ENCODE assay signal across 14 mouse cellular contexts in genomic region chr10:117023693-117024092, GRCm38 (mm10). TPM values are rescaled to one million over a fixed set of nuclear protein-coding genes. Genes with fewer than 3 reads are reported as not detected.
DNase-seq lines count a peak whose midpoint lies in the region; ATAC-seq and TF ChIP-seq lines count a peak whose summit lies in the region.
"Had no signal": no experiment of that assay in that cellular context is flagged by ENCODE, and none has a peak within 500 bp of the region (broad histone marks: within the 10 kb centered on the region; RNA-seq: fewer than 3 reads in every experiment).

No protein-coding gene starts in this region.

- TF ChIP-seq CTCF in lung, postnatal 0 days (IDR thresholded peaks at IDR 0.05) = no peak

- 12% methylated on average over 16 of the region's 16 CpGs for WGBS in heart, embryonic 10.5 days
- 11% methylated on average over 16 of the region's 16 CpGs for WGBS in lung, postnatal 0 days
- 46% methylated on average over 16 of the region's 16 CpGs for WGBS in limb, embryonic 15.5 days
- 27% methylated on average over 16 of the region's 16 CpGs for WGBS in stomach, embryonic 16.5 days

- H3K27me3 ChIP-seq in heart, embryonic 10.5 days (ENCODE audit: insufficient read depth, poor library complexity, severe bottlenecking) = peaks cover 21% of the 10 kb centered on the region
- H3K27me3 ChIP-seq in lung, postnatal 0 days (replicated peaks; ENCODE audit: insufficient read depth, low read length) = no peaks in the 10 kb centered on the region
- H3K27me3 ChIP-seq in limb, embryonic 15.5 days = peaks cover 6% of the 10 kb centered on the region; the same call in 1 of the 2 replicates
- peaks cover 12% of the 10 kb centered on the region for H3K27me3 ChIP-seq in stomach, embryonic 16.5 days (ENCODE audit: control insufficient read depth, insufficient read depth, low read length)

- no peaks in the 10 kb centered on the region for H3K9me3 ChIP-seq in heart, embryonic 10.5 days
- H3K9me3 ChIP-seq in lung, postnatal 0 days (ENCODE audit: low read length) = no peaks in the 10 kb centered on the region
- no peaks in the 10 kb centered on the region for H3K9me3 ChIP-seq in limb, embryonic 15.5 days
- H3K9me3 ChIP-seq in stomach, embryonic 16.5 days (replicated peaks; ENCODE audit: control insufficient read depth, low read length) = no peaks in the 10 kb centered on the region

- peak; percentile 86 for TF ChIP-seq EP300 in lung, postnatal 0 days (IDR thresholded peaks at IDR 0.05)

- H3K9ac ChIP-seq in lung, postnatal 0 days (replicated peaks; ENCODE audit: low read depth) = no peak overlapping the region
- no peak overlapping the region for H3K9ac ChIP-seq in limb, embryonic 15.5 days
- no peak overlapping the region for H3K9ac ChIP-seq in stomach, embryonic 16.5 days (ENCODE audit: low read length)

- intact Hi-C loops in heart, postnatal 14 days (cut with DNase I) = no loop called here

- peak overlapping the region; percentile 54 for H3K4me2 ChIP-seq in lung, postnatal 0 days (replicated peaks; ENCODE audit: low read depth, low read length)
- peak overlapping the region; percentile 31 for H3K4me2 ChIP-seq in limb, embryonic 15.5 days
- H3K4me2 ChIP-seq in stomach, embryonic 16.5 days (ENCODE audit: low read depth, low read length) = peak overlapping the region; percentile 46

- DNase-seq in heart, embryonic 10.5 days (ENCODE audit: low spot score) = no peak
- DNase-seq in heart, postnatal 14 days = no peak
- peak; percentile 61 for DNase-seq in lung, postnatal 0 days (ENCODE audit: low spot score)
- DNase-seq in lung, postnatal 14 days = no peak
- no peak for DNase-seq in ovary, postnatal 14 days (ENCODE audit: low spot score)
- no peak for DNase-seq in thymus, postnatal 14 days
- DNase-seq: B cell, adult 2 months; cerebellum, adult 18-20 months; kidney, adult 9 months had no signal

- peaks cover 39% of the 10 kb centered on the region for H3K4me1 ChIP-seq in heart, embryonic 10.5 days
- no peaks in the 10 kb centered on the region for H3K4me1 ChIP-seq in lung, postnatal 0 days (ENCODE audit: insufficient read depth, low read depth, low read length)
- peaks cover 12% of the 10 kb centered on the region for H3K4me1 ChIP-seq in limb, embryonic 15.5 days
- H3K4me1 ChIP-seq in stomach, embryonic 16.5 days (ENCODE audit: control insufficient read depth, insufficient read depth, low read length) = no peaks in the 10 kb centered on the region

- peak; percentile 84 for ATAC-seq in lung, postnatal 0 days
- ATAC-seq in limb, embryonic 15.5 days (ENCODE audit: insufficient number of reproducible peaks, low FRiP score, low TSS enrichment, low read depth) = no peak
- no peak for ATAC-seq in stomach, embryonic 16.5 days (ENCODE audit: insufficient read depth, low FRiP score)
- ATAC-seq: activated CD4-positive, CD25-positive, alpha-beta regulatory T cell, adult 4 months; forebrain, embryonic 14.5 days had no signal

- H3K4me3 ChIP-seq in heart, embryonic 10.5 days = peak overlapping the region; percentile 51
- peak overlapping the region; percentile 14; the same call in 1 of the 2 replicates for H3K4me3 ChIP-seq in lung, postnatal 0 days (ENCODE audit: low read depth, low read length)
- H3K4me3 ChIP-seq in limb, embryonic 15.5 days = peak overlapping the region; percentile 10; the same call in 1 of the 2 replicates
- H3K4me3 ChIP-seq in stomach, embryonic 16.5 days (replicated peaks; ENCODE audit: low read length) = peak overlapping the region; percentile 25

- H3K27ac ChIP-seq in heart, embryonic 10.5 days = peak overlapping the region; percentile 86
- no peak overlapping the region for H3K27ac ChIP-seq in lung, postnatal 0 days (ENCODE audit: low read length)
- no peak overlapping the region for H3K27ac ChIP-seq in limb, embryonic 15.5 days
- H3K27ac ChIP-seq in stomach, embryonic 16.5 days (ENCODE audit: low read length) = no peak overlapping the region

- no peaks in the 10 kb centered on the region for H3K36me3 ChIP-seq in heart, embryonic 10.5 days
- no peaks in the 10 kb centered on the region for H3K36me3 ChIP-seq in lung, postnatal 0 days (ENCODE audit: insufficient read depth, low read length)
- no peaks in the 10 kb centered on the region for H3K36me3 ChIP-seq in limb, embryonic 15.5 days
- H3K36me3 ChIP-seq in stomach, embryonic 16.5 days (ENCODE audit: control insufficient read depth, insufficient read depth, low read length) = no peaks in the 10 kb centered on the region

RNA-seq across cellular contexts. Expression of gene Lrrc10, which starts 21.4 kb away (rescaled TPM):
- polyA plus RNA-seq in heart, embryonic 10.5 days (2016; fragmentation: Nextera tagmentation; extraction: Ambion mirVana) = 26.7 and 49.9 TPM in 2 replicates
- 100 to 1,000 TPM; 247 to 264 TPM for total RNA-seq in heart, postnatal 14 days (2021)
- 0.45 and 0.58 TPM in 2 replicates for polyA plus RNA-seq in lung, postnatal 0 days (2015; fragmentation: Nextera tagmentation; extraction: Ambion mirVana)
- polyA plus RNA-seq in limb, embryonic 15.5 days (2015; fragmentation: Nextera tagmentation; extraction: Ambion mirVana) = not detected in 2 replicates
- polyA plus RNA-seq in stomach, embryonic 16.5 days (2015; fragmentation: Nextera tagmentation; extraction: Ambion mirVana) = not detected in 2 replicates
- polyA plus RNA-seq: activated CD4-positive, CD25-positive, alpha-beta regulatory T cell, adult 4 months; forebrain, embryonic 14.5 days had no signal

RNA-seq across cellular contexts. Expression of gene Best3, which starts 37.6 kb away (rescaled TPM):
- 0.18 and 0.20 TPM in 2 replicates for polyA plus RNA-seq in heart, embryonic 10.5 days (2016; fragmentation: Nextera tagmentation; extraction: Ambion mirVana)
- total RNA-seq in heart, postnatal 14 days (2021) = 1 to 10 TPM; 2.5 TPM
- 0.15 and 0.43 TPM in 2 replicates for polyA plus RNA-seq in lung, postnatal 0 days (2015; fragmentation: Nextera tagmentation; extraction: Ambion mirVana)
- 0.90 and 2.6 TPM in 2 replicates for polyA plus RNA-seq in limb, embryonic 15.5 days (2015; fragmentation: Nextera tagmentation; extraction: Ambion mirVana)
- 0.59 TPM in 1 of 2 replicates, not detected in the other for polyA plus RNA-seq in stomach, embryonic 16.5 days (2015; fragmentation: Nextera tagmentation; extraction: Ambion mirVana)
- polyA plus RNA-seq: activated CD4-positive, CD25-positive, alpha-beta regulatory T cell, adult 4 months; forebrain, embryonic 14.5 days had no signal

RNA-seq across cellular contexts. Expression of gene Cct2, which starts 39.9 kb away (rescaled TPM):
- polyA plus RNA-seq in heart, embryonic 10.5 days (2016; fragmentation: Nextera tagmentation; extraction: Ambion mirVana) = 220 and 292 TPM in 2 replicates
- total RNA-seq in heart, postnatal 14 days (2021) = 100 to 1,000 TPM; 121 to 137 TPM
- polyA plus RNA-seq in lung, postnatal 0 days (2015; fragmentation: Nextera tagmentation; extraction: Ambion mirVana) = 107 and 109 TPM in 2 replicates
- 210 and 233 TPM in 2 replicates for polyA plus RNA-seq in limb, embryonic 15.5 days (2015; fragmentation: Nextera tagmentation; extraction: Ambion mirVana)
- polyA plus RNA-seq in stomach, embryonic 16.5 days (2015; fragmentation: Nextera tagmentation; extraction: Ambion mirVana) = 201 and 215 TPM in 2 replicates

RNA-seq across cellular contexts. Expression of gene Gm10271, which starts 51.3 kb away (rescaled TPM):
- not detected in 2 replicates for polyA plus RNA-seq in heart, embryonic 10.5 days (2016; fragmentation: Nextera tagmentation; extraction: Ambion mirVana)
- not detected for total RNA-seq in heart, postnatal 14 days (2021)
- not detected in 2 replicates for polyA plus RNA-seq in lung, postnatal 0 days (2015; fragmentation: Nextera tagmentation; extraction: Ambion mirVana)
- polyA plus RNA-seq in limb, embryonic 15.5 days (2015; fragmentation: Nextera tagmentation; extraction: Ambion mirVana) = not detected in 2 replicates
- not detected in 2 replicates for polyA plus RNA-seq in stomach, embryonic 16.5 days (2015; fragmentation: Nextera tagmentation; extraction: Ambion mirVana)
- polyA plus RNA-seq: activated CD4-positive, CD25-positive, alpha-beta regulatory T cell, adult 4 months; forebrain, embryonic 14.5 days; testis, adult 2 months had no signal

Comparison
In these comparisons a context has a peak if more than half of its experiments do, and no peak if none do; other contexts are left out.
1. RNA of gene Lrrc10, which starts 21.4 kb away (polyA plus RNA-seq): 26.7 to 49.9 TPM in heart, embryonic 10.5 days; 0.45 to 0.58 TPM in lung, postnatal 0 days, not detected in stomach, embryonic 16.5 days and not detected in limb, embryonic 15.5 days; every median in the first group is over 10 times any median in the second.
2. Peak in every context shown above with its lines, with median percentiles within 50 percentile points of each other: H3K4me3 ChIP-seq and H3K4me2 ChIP-seq.